Mouse (Mus musculus): ENCODE measurements around the gene Il12b. TPM values are rescaled to one million over a fixed set of nuclear protein-coding genes. Genes with fewer than 3 reads are reported as not detected.
"Not testable (repeated sequence)": the region's sequence is repeated elsewhere in the genome, so short reads cannot be mapped to it uniquely, and the experiment has no call there.

The Il12b gene
- polyA plus RNA-seq, 1 experiment: 0.15 TPM

DNA sequence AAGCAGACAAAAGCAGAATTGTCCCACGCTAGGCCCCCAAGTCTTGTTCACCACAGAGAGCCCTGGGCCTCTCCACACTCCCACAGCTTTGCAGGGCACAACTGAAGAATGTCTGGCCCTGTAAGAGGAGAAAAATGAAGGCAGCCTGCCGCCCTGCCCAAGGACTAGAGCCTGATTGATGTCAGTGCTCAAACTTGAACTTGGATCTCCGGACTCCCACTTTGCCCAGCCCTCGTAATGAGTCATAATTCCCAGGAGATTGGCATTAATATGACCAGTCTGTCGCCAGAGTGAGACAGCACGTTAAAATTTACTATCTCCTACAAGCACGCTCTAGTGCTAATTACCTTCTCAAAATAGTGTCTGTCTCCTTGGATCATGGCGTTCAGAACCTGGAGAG lies 25.1 kb downstream of the Il12b start:
- DNase-seq: no peak
- TF ChIP-seq CTCF (IDR thresholded peaks at IDR 0.05; ENCODE audit: insufficient read depth, low read length) (no peak), POLR2A (IDR thresholded peaks at IDR 0.05; ENCODE audit: borderline replicate concordance, extremely low read depth, low read depth, low read length) (no peak)
- Histone ChIP-seq H3K4me1 (ENCODE audit: control insufficient read depth, insufficient read depth, low read length) (no peaks in the 10 kb centered on the region), H3K4me3 (replicated peaks; ENCODE audit: extremely low read depth, low read depth, low read length) (no peak overlapping the region)
- WGBS: 81% methylated on average over 8 of the region's 8 CpGs

DNA sequence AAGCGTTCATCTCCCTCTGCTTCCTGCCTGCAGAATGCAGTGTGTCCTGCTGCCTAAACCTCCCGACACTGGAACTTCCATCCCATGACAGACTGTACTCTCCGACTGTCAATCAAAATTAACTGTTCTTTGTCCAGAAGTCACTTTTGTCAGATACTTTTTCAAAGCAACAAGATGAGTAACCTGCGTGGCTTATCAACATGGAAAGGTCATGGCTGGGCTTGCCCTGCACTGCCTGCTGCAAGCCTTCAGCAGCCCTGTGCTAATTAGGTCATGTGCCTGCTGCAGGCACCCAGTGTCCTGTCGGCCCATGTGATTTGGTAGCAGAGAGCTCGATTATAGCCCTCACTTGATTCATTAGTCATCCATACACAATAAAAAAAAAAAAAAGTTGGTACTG lies 25.8 kb downstream of the Il12b start:
- no peak for TF ChIP-seq POLR2A (IDR thresholded peaks at IDR 0.05; ENCODE audit: borderline replicate concordance, extremely low read depth, low read depth, low read length)
- TF ChIP-seq CTCF (IDR thresholded peaks at IDR 0.05; ENCODE audit: insufficient read depth, low read length): no peak
- no peaks in the 10 kb centered on the region for H3K4me1 ChIP-seq (ENCODE audit: control insufficient read depth, insufficient read depth, low read length)
- H3K4me3 ChIP-seq (replicated peaks; ENCODE audit: extremely low read depth, low read depth, low read length): no peak overlapping the region
- WGBS: 67% methylated on average over 6 of the region's 6 CpGs
- no peak for DNase-seq

DNA sequence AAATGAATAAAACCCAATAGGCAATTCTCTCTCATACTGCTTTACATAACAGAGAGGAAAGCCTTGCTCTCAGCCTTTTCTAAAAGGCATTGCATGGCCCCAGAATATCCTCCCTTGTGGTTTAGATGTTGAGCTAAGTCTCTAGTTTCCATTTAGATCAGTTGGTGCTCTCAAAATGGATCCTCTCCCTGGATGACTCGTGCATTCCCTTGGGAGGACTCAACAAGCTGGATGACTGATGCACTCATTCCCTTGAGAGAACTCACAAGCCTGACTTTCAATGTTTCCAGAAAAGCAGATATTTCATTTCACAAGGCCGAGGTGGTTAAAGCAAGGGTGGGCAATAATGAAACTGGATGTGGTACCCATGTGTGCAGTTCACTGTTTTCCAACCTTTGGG lies 28.1 kb downstream of the Il12b start:
- DNase-seq: no peak
- no peak for TF ChIP-seq CTCF (IDR thresholded peaks at IDR 0.05; ENCODE audit: insufficient read depth, low read length)
- no peak for TF ChIP-seq POLR2A (IDR thresholded peaks at IDR 0.05; ENCODE audit: borderline replicate concordance, extremely low read depth, low read depth, low read length)
- Histone ChIP-seq H3K4me3 (replicated peaks; ENCODE audit: extremely low read depth, low read depth, low read length) (no peak overlapping the region), H3K4me1 (ENCODE audit: control insufficient read depth, insufficient read depth, low read length) (no peaks in the 10 kb centered on the region)
- 68% methylated on average over 2 of the region's 2 CpGs for WGBS

DNA sequence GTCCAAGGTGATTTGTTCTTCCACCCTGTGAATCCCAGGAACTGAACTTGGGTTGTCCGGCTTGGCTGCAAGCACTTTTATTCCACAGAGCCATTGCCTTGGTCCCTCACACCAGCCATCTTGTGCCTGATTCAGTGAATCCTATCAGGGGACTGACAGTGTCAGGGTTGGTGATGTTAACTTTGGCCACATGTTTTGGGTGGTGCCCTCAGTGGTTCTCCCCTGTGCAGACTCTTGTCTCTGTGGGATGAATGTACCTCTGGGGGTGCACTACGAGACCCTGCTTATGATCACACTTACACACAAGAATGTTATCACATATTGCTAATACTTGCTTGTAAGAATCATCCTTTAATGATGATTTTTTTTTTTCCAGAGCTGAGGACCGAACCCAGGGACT lies 30.2 kb downstream of the Il12b start:
- DNase-seq: no peak
- Histone ChIP-seq H3K4me3 (replicated peaks; ENCODE audit: extremely low read depth, low read depth, low read length) (no peak overlapping the region), H3K4me1 (ENCODE audit: control insufficient read depth, insufficient read depth, low read length) (no peaks in the 10 kb centered on the region)
- 83% methylated on average over 3 of the region's 3 CpGs for WGBS
- TF ChIP-seq CTCF (IDR thresholded peaks at IDR 0.05; ENCODE audit: insufficient read depth, low read length): no peak

DNA sequence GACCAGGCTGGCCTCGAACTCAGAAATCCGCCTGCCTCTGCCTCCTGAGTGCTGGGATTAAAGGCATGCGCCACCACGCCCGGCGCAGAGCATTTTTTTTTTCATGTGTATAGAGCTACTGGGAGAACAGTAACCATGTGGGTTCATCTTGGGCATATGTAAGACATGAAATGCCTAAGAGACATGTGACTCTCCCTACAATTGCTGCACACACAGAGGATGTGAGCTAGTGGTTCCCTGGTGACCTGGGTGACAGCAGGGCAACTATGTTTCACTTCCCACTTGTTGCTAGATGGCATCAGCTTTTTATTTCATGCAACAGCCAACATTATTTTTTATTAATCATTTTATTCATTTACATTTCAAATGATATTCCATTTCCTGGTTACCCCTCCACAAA lies 37.9 kb downstream of the Il12b start:
- no peak for DNase-seq
- Histone ChIP-seq H3K4me3 (replicated peaks; ENCODE audit: extremely low read depth, low read depth, low read length) (no peak overlapping the region), H3K4me1 (ENCODE audit: control insufficient read depth, insufficient read depth, low read length) (no peaks in the 10 kb centered on the region)
- no peak for TF ChIP-seq CTCF (IDR thresholded peaks at IDR 0.05; ENCODE audit: insufficient read depth, low read length)
- no peak for TF ChIP-seq POLR2A (IDR thresholded peaks at IDR 0.05; ENCODE audit: borderline replicate concordance, extremely low read depth, low read depth, low read length)
- 88% methylated on average over 6 of the region's 6 CpGs for WGBS

DNA sequence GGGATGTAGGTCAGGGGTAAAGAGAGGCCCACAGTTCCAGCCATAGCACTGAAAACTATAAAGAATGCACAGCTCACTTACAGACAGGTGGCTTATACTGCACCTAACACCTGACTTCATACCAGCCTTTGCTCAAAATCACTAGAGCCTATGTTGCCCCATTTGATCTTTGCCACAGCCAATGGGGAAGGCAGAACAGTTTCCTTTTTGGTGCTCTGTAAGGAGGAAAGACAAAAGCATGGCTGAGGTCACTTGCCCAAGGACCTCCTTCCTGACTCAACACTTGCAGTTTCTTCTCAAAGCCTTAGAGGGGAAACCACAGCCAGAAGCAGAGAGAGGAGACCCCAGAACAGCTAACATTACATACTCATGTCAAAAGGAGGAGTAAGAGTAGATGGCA lies 51.2 kb downstream of the Il12b start:
- Histone ChIP-seq H3K4me1 (ENCODE audit: control insufficient read depth, insufficient read depth, low read length) (no peaks in the 10 kb centered on the region; the same call in 1 of the 2 replicates), H3K4me3 (replicated peaks; ENCODE audit: extremely low read depth, low read depth, low read length) (no peak overlapping the region)
- TF ChIP-seq POLR2A (IDR thresholded peaks at IDR 0.05; ENCODE audit: borderline replicate concordance, extremely low read depth, low read depth, low read length) (no peak), CTCF (IDR thresholded peaks at IDR 0.05; ENCODE audit: insufficient read depth, low read length) (no peak)
- no peak for DNase-seq

DNA sequence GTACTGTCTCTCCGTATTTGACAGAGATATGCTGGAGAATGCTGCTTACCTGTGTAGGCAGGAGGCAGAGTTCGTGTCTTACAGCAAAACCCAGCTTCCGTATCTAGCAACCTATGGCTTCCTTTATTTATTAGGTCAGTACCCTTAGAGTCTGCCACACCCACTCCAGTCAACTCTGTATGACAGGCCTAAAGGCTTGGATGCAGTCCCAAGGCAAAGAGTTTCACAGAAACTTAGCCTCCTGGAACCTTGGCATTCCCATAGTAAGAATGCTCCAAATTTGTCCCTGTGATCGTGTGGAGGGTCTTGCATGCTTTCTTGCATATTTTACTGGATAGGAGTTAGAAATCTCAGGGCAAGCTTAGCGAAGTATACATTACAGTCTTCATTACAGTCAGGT lies 52.2 kb downstream of the Il12b start:
- H3K4me3 ChIP-seq (replicated peaks; ENCODE audit: extremely low read depth, low read depth, low read length); H3K4me1 ChIP-seq (ENCODE audit: control insufficient read depth, insufficient read depth, low read length); DNase-seq: not testable (repeated sequence)
- 91% methylated on average over 5 of the region's 5 CpGs for WGBS

DNA sequence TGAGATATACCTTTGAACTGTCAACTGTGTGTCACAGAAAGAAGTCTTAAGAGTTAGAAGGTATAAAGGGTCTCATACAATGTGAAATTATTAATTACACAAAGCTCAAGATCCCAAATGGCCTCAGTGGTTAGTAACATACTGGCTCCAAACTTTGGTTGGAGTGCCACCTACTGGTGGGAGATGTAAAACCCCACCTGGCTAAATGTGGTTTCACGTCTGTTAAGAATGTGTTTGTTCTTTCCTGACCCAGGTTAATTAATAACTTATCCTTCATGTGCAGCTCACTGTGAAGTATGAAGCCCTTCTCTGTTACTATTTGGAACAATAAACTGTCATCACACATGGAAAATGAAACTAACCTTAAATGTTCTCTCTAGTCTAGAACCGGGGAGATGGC lies 53.6 kb downstream of the Il12b start:
- TF ChIP-seq CTCF (IDR thresholded peaks at IDR 0.05; ENCODE audit: insufficient read depth, low read length) (peak; percentile 44), POLR2A (IDR thresholded peaks at IDR 0.05; ENCODE audit: borderline replicate concordance, extremely low read depth, low read depth, low read length) (no peak)
- peak; percentile 35 for DNase-seq
- Histone ChIP-seq H3K4me3 (replicated peaks; ENCODE audit: extremely low read depth, low read depth, low read length) (no peak overlapping the region), H3K4me1 (ENCODE audit: control insufficient read depth, insufficient read depth, low read length) (no peaks in the 10 kb centered on the region; the same call in 1 of the 2 replicates)
- WGBS: 33% methylated on average over 2 of the region's 2 CpGs

DNA sequence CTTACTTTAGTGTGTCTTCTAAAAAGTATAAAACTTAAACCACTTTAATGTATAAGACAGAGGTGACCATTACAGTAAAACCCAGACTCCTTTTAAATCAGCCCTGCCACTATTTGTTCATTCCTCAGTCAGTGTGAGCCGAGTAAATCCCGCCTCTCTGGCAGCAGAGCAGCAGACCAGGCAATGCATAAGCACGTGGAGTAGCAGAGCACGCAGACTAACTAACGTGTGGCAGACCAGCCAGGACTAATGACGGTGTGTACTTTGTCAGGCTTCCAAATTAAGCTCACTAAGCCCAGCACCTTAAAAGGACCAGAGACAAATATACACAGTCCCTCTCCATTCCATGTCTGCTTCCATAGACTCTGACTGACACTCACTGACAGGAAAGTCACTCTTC lies 61.6 kb downstream of the Il12b start:
- TF ChIP-seq CTCF (IDR thresholded peaks at IDR 0.05; ENCODE audit: insufficient read depth, low read length) (no peak), POLR2A (IDR thresholded peaks at IDR 0.05; ENCODE audit: borderline replicate concordance, extremely low read depth, low read depth, low read length) (no peak)
- Histone ChIP-seq H3K4me3 (replicated peaks; ENCODE audit: extremely low read depth, low read depth, low read length) (no peak overlapping the region), H3K4me1 (ENCODE audit: control insufficient read depth, insufficient read depth, low read length) (no peaks in the 10 kb centered on the region)
- no peak for DNase-seq
- WGBS: 64% methylated on average over 6 of the region's 6 CpGs

Other genes starting within 250 kb of the Il12b start
- 7.4 and 11.3 TPM in 2 replicates for gene Ublcp1, start 70.4 kb downstream of the Il12b start, polyA plus RNA-seq (2012; rRNA removed)
- gene Rnf145, start 118.9 kb downstream of the Il12b start, polyA plus RNA-seq (2012; rRNA removed): 104 and 266 TPM in 2 replicates
- 10.7 and 11.8 TPM in 2 replicates for gene Ebf1, start 217.3 kb downstream of the Il12b start, polyA plus RNA-seq (2012; rRNA removed)